Mouse (Mus musculus) cerebellum, adult 11 months (tissue): ENCODE measurements around the gene Lrrc15.
A peak's percentile ranks its signal among the peaks of the same experiment; 100 is the strongest.

Experiments used
- DNase-seq: peaks from one replicate; pipeline ENCODE4 v3.0.0; 2022

The Lrrc15 gene

DNA sequence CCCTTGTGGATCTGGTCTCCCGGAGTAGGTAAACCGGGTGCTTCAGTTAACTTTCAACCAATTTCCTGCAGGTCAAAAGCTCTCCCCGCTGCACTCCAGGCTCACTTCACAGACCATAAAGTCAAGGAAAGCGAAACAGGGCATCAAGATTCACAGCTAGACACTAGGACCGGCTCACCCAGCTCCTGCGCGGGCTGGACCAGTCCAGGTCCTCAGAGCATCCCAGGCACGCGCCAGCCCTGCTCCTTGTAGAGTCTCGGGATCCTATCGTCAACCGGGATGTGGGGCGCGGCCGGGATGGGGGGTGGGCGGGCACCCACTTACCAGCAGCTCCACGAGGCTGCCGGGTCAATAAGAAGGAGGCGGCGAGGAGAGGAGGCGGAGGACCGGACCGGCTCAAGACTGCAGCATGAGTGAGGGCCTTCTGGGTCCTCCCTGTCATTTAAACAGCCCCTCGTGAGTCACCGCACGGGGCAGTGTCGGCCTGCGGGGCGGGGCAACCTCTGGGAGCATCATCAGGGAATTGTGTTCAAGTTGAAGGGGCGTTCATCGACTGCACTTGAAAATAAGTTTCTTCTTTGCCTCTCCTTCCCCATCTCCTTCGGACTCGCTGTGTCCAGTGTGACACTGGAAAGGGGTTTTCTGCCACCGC is at the start of gene Lrrc15:
Lrrc15 (minus strand) TSS at position 413 of the 652 bp plus-strand sequence.
- DNase-seq: no peak

DNA sequence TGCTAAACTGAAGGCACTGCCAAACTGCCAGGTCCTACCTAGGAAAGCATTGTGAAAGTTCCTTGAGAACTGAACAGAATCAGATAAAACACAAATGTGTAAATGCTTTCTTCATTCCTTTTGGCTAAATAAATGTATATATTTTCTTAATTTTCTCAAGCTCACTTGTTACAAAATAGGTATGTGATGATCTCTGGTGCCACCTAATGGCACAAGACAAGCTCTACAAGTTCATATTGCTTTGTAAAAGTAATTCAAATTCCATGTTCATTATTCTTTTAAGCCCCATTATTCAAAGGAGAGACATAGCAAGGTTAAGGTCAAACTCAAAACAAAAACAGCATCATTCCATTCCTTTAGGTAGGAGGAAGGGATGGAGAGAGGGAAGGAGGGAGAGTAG is 31.2 kb upstream of the Lrrc15 start:
- no peak for DNase-seq

DNA sequence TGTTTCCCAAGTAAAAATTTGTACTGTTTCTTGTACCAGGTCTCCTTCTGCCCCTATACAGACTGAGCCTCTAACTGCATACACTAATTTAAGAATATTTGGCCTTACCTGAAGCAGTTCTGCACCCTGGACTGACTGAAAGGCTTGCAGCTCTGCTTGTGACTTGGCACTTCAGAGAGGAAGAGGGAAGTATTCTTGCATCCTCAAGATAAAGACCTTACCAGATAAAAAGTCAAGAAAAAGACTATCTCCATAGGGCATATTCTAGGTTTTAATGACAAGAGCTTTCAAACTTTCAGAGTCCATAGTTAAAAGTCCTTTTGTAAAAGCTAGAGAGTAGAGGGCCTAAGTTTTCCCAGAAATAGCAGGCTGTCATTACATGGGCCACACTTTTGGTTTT is 27.6 kb upstream of the Lrrc15 start, which contains the start of gene Gp5:
Gp5 (minus strand) TSS at position 133 of the 400 bp plus-strand sequence.
- no peak for DNase-seq

DNA sequence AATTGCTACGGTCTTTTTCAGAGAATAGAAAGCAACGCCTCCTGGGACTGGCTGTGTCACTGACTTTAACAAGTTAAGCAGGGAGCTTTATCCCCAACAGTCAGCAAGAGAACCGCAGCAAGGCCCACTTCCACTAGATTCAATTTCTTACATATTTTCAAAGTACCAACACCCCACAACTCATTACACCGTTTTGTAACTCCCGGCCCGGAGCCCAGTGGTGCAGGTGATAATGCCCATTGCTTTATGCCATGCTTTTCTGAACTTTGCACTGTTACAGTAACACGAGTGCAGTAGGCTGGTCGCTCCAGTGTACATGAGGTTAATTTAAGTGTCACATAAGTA is 27.1 kb upstream of the Lrrc15 start:
- no peak for DNase-seq

DNA sequence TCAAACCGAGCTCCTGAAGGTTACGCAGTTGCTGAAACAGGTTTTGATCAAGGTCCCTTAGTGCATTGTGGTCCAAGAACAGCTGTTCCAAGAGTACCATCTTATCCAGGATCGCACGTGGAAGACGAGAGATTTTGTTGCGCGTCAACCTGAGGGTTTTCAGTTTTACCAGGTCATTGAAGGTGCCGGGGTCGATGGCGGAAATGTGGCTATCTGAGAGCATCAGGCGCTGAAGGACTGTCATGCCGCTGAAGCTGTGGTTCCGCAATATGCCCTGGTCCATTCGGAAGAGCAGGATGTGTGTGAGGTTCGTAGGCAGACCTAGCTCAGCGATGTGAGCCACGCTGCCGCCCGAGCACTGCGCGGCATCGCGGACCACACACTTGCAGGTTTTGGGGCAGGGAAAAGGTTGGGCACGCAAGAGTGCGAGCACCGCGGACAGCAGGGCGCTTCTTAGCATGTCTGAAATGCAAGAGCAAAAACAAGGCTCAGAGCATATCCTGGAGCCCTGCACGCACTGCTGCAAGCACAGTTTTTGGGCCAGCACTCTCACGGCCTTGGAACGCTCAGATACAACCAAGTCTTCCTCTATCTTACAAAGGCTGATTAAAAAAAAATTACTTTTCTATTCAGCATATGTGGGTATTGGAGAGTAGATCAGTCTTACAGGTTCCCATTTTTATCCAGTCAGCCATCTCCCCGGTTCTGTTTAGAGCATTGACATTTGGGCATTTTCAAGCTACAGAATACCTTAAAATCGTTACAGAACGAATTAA is 26.5 kb upstream of the Lrrc15 start:
- peak; percentile 12 for DNase-seq

DNA sequence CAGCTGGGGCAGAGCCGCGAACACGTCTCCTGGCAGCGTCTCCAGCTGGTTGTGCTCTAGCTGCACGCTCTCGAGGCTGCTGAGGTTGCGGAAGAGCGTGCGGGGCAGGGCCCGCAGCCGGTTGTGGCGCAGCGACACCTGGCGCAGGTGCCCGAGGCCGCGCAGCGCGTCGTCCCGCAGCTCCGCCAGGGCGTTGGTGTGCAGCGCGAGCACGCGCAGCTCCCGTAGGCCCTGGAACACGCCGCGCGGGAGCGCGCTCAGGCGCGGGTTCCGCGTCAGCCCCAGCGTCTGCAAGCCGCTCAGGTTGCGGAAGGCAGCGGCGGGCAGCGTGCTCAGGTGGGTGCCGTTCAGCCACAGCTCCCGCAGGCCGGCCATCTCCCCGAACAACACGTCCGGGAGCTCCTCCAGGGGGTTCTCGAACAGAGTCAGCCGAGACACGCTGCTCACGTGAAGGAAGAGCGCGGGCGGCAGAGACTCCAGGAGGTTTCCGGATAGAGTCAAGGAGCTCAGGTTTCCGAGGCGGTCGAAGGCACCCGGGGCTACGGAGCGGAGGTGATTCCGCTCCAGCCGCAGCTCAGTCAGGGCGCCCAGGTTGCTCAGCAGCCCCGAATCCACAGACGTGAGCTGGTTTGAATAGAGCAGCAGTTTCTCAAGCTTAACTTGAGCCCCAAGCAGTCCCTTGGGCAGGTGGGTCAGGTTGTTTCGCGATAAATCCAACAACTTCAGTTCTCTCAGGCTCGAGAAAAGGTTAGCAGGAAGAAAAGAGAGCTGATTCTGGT is 25.7 kb upstream of the Lrrc15 start:
- DNase-seq: peak; percentile 73

DNA sequence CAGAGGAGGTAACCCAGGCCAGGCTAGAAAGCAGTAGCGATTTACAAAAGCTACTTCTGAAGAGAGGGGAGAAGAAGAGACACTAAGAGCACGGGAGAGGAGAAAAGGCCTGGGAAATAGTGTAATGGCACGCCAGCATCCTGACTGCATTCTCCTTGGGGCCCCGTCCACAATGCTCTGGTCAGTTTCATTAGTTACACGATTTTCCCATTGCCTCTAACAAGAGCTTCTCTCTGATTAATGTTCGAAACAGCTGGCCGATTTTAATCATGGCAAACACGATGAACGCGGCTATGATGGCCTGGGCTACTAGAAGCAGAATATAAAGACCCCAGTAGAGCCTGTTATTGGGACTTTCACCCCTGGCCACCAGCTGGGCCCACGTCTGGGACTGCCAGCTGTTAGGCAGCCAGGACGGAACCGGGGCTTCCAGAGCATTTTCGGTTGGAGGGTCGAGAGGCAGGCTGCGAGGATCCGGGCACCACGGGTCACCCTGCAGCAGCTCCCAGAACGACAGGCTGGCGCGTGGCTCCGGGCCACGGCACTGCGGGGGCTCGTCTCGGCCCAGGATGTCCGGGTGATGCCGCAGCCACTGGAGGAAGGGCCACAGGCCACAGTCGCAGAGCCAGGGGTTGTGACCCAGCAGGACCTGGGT is 25.0 kb upstream of the Lrrc15 start:
- DNase-seq: no peak

DNA sequence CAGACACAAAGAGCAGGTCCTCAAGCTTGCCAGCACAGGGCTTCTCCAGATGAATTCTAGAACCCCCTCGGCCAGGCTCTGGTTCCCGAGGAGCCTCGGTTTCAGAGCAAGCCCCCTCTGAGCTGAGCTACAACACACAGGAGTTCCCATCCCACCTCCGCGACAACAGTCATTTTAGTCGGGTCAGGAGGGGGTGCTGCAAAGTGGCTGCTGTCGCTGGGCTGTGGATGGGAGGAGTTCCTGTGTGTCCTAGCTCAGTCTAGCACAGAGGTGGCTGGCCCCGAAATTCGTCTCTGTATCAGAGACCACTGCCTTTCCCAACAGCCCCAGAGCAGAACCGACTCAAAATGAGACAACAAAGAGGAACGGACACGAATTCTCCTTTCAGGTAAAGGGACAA is 24.2 kb upstream of the Lrrc15 start:
- DNase-seq: no peak

DNA sequence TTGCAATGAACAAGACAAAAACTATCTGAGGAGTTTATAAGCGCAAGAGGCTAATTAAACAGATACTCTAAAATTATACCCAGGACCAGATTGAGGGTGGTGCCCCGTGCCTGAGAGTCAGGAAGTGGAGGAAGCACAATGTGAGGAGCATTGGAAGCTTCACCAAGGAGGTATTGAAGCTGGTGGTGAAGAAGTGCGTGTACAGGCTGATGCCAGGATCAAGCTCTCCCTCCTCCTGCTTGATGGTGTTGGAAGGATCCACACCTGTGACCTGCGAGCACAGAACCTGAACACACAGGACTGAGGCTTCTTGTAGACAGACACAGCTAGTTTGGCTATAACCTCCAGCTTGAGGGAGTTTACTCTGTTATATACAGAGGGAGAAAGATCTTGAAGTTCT is 23.0 kb upstream of the Lrrc15 start:
- no peak for DNase-seq

DNA sequence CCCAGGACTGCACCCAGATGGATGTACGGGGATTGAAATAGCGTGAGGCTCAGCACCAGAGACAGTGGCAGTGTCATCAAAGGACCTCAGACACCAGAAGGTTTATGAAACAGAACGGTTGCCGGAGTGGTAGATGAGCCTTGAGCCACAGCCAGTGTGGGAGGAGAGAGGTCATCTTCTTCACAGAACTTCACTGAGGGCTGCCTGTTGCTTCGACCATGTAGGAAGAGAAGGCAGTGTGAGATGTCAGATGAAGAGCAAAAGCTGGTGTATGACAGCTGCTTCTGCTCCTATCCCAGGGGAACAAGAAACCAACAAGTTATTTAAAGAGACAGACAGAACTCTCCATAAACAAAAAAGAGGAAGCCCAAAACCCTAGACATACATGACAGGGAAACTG is 21.2 kb upstream of the Lrrc15 start:
- DNase-seq: no peak

DNA sequence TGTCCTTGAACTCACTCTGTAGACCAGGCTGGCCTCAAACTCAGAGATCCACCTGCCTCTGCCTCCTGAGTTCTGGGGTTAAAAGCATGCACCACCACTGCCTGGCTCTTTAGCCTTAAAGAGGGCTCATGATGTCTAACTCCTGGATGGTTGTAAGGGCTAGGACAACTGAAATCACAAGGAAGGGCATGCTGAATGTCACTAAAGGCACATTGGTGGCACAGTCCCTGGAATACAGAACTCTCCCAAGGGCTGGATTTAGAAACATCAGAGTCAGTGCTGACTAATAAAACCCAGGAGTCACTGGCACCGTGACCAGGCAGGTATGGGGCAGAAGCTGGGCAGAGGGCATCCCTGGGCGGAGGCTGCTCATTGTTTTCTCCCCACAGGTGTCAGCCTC is 20.4 kb upstream of the Lrrc15 start:
- no peak for DNase-seq

DNA sequence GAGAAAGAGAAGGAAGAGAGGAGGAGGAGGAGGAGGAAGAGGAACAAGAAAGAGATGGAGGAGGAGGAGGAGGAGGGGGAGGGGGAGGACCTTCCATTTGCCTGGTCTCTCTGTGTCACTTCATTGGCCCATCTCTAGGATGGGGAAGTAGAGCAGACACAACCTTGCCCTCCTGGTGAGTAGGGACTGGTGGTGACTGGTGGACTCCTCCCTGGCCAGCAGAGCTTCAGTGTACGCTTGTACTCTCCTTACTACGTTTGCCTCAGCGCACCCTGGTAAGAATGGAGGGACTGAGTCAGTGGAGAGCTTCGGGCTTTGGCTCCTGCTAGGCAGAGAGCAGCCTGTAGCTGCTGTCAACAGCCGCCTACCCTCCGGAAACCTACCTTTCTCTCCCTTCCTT is 19.6 kb upstream of the Lrrc15 start:
- DNase-seq: no peak

DNA sequence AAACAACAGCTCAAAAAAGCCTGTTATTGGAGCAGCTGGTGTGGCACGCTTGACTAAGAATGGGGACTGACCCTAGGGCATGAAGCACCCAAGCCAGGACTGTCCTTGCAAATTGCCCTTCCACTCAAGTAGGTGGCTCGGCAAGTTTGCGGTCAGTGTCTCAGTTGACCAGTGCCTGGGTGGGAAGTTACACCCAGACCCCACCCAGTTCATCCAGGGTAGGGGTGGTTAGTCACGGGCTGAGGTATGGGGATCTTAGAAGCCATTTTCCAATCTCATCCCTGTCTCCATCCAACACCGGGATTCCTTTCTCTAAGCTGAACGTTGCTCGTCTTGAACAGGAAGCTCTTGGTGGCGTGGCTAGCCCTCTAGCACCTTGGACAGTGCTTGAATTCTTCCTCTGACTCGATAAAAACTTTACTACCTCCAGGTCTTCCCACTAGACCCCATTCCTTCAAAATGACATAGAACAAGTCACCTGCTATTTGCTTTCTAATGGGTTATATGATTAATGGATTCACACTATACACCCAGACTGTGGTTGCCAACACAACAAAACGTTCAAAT is 16.7 kb upstream of the Lrrc15 start:
- DNase-seq: no peak

DNA sequence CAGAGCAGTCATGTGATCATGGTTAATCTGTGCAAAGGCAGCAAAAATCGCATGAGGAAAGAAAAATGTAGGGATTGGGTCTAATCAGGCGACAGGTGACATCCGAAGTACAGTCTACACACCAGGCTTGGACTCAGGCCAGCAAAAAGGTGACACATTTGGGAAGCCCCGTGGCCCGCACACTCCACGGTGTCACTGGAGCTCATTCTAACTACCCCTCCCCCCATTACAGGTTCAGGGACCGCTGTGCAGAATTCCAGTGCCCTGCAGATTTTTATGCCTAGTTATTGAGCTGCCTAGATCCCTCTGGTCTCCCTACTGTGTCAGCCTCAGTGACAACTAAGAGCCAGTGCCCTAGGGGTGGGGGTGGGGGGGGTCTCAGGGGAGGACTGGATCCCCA is 14.4 kb upstream of the Lrrc15 start:
- DNase-seq: no peak

DNA sequence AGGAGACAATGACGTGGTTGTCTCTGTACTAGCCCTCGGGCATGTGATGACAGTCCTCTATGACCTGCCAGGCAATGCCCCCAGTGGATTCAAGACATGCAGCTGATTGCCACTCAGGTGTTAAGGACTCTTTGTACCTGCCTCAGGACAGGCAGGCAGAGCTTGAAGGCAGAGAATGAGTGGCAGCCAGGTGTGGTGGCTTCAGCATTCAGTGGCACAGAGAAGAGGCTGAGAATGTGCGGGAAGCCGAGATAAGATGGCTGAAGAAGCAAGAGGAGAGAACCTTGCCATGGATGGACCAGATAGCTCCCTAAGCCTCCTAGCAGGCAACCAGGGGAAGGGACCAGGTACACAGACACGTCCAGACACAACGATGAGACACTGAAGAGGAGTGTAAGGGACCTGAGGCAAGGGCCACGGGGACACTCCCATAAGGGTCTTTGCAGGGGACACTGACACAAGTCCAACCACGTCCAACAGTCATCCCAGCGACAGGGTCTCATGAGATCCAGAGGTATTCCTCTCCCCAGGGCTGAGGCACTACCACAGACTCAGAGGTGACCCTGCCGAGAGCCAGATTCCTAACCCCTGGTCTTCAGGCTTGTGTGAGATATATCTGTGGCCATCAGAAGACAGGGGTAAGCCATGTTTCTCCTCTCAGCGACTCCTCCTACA is 13.7 kb upstream of the Lrrc15 start:
- no peak for DNase-seq

DNA sequence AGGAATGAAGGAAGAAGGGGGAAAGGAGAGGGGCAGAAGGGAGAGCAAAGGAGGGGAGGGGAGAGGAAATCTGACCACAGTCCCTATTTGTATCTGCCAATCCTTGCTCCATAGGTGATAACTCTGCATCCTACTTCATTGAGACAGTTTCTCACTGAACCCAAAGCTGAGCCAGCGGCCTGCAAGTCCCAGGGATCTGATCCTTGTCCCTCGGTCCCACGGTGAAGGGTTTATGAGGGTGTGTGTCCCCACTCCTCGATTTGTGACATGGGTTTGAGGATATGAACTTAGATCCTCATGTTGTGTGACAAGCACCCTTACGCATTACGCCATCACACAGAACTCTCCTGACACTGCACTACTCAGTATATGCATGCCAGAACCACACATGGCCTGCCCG is 12.1 kb upstream of the Lrrc15 start:
- no peak for DNase-seq

DNA sequence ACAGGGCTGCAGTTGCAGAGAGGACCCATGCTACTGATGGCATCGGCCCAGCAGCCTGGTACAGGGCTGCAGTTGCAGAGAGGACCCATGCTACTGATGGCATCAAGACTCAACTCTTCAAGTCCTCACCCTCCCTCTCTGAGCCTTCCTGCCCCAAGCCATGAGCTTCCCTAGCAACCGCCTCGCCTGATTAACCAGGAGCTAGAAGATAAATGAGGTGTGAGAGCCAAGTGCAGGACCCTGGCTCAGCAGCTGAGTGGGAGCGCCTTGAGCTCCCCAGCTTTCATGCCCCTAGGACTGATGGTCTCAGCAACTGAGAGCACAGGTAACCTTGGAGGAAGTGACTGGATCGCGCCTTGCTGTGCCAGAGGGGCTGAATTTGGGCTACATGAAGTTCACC is 7.4 kb upstream of the Lrrc15 start:
- DNase-seq: no peak

DNA sequence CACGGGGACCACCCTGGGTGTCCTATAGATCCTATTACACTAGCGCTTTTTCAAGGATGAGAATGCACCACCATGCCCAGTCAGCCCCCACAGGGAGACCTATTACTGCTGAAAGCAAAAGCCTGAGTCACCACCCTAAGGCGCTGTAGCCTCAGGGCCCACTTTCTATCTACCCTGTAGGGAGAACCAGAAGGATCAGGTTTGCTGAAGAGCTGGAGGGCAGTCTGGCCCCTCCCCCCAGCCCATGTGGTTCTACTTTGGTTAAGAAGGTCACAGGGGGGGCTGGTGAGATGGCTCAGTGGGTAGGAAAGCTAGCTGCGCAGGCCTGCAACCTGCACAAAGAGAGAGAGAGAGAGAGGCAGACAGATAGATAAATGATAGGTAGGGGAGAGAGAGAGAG is 2.6 kb upstream of the Lrrc15 start:
- no peak for DNase-seq

DNA sequence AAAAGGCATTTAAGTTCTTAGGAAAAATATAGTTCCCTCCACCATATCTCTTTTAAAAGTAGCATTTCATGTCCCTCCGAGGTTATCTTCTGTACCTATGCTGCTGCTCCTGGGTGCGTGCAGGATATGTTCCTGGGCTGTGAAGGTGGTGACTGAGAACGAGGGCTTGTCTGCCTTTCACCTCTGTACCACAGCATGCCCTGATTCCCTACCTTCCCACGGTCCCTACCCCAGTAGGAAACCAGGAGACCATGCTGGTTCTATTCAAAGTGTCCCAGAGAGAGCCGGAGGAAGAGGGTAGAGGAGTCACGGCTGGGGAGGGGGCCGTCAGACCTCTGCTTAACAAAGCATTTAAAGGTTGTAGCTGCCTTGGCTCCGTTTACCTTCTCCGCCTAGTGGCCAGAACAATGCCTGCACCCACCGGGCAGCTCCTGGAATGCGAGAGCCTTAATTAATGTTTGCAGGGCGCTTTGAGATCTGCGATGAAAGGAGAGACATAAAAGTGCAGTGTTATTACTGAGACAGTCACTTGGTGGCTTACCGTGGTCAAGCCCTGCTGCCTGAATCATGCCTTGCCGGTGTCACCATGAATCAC is 784 bp upstream of the Lrrc15 start:
- no peak for DNase-seq

DNA sequence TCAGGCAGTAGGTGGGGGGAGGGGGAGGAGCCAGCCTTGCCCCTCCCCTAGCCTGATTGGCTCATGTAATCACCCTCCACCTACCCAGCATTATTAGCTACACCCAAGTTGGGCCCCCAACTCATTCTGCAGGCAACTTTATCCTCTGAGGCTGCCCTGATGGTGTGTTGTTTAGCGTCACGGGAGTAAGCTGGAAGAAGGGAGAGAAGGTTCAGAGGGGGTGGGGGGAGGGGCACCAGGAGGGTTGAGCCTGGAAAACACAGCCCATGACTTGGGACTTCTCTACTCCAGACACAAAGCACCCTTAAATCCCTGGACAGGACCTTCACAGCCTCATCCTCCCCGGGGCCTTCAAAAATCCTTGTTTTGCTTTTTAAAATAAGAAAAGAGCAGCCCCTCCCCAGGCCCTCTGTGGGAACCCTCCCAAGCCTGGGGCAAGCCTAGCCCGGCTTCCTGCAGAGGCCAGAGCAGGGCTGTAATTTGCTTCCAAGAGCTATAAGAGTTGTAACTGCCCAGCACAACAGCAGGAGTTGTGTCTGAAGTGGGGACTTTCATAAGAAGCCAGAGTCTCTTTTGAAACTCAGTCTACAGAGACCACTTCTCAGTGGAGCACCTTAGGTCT is 2.3 kb downstream of the Lrrc15 start:
- DNase-seq: no peak

DNA sequence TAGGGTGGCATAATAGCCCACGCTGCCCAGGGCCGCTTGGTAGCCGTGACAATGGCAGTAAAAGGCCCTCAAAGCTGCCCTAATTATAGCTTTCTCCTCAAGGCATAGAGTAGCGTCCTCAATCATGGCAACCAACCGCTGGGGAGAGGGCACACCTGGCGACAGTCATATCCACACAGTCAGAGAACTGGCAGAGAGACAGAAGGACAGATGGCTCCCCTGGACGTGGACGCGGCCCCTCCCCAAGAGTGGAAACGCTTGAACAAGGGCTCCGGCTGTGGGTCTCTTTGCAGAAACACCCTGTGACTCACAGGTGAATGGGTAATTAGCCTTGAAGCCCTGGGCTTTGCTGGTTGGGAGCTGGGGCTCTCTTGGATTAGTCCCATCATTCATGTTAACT is 4.7 kb downstream of the Lrrc15 start:
- no peak for DNase-seq
